Mouse (Mus musculus): ENCODE results near the gene Sys1. TPM values are rescaled to one million over a fixed set of nuclear protein-coding genes. Genes with fewer than 3 reads are reported as not detected.

The Sys1 gene
- polyA plus RNA-seq, 1 experiment from 2014 or later, result 48.6 TPM

- DNase-seq (ENCODE audit: low spot score) (peak; percentile 45), ATAC-seq (ENCODE audit: low FRiP score, low TSS enrichment) (peak; percentile 40; the same call in 1 of the 2 replicates)
- no peaks in the 10 kb centered on the region for H3K4me1 ChIP-seq (replicated peaks; ENCODE audit: control insufficient read depth, insufficient read depth)
- peak overlapping the region; percentile 5 for H3K27ac ChIP-seq (replicated peaks)
- H3K27me3 ChIP-seq (ENCODE audit: control insufficient read depth, insufficient read depth, low read length), result no peaks in the 10 kb centered on the region
- TF ChIP-seq CTCF (IDR thresholded peaks at IDR 0.05; ENCODE audit: low read depth), result no peak
- no peak for TF ChIP-seq EP300 (optimal IDR thresholded peaks at IDR 0.05)
- WGBS, result 23% methylated on average over 8 of the region's 8 CpGs
- no peak overlapping the region for H3K4me3 ChIP-seq (ENCODE audit: low read depth, low read length)
- no peaks in the 10 kb centered on the region for H3K36me3 ChIP-seq (ENCODE audit: control insufficient read depth, insufficient read depth, low read length)
- H3K9me3 ChIP-seq (ENCODE audit: control insufficient read depth, low read length), result no peaks in the 10 kb centered on the region
- no peak overlapping the region for H3K9ac ChIP-seq (ENCODE audit: low read length)
- H3K4me2 ChIP-seq (replicated peaks; ENCODE audit: low read depth), result peak overlapping the region; percentile 4
These were observed 65.5 kb downstream of the Sys1 start for GRCm38 (mm10) chr2:164522280-164522679.

- Histone ChIP-seq H3K9ac (ENCODE audit: low read length) (no peak overlapping the region), H3K4me2 (replicated peaks; ENCODE audit: low read depth) (no peak overlapping the region), H3K4me3 (ENCODE audit: low read depth, low read length) (no peak overlapping the region; the same call in 1 of the 2 replicates), H3K27me3 (ENCODE audit: control insufficient read depth, insufficient read depth, low read length) (no peaks in the 10 kb centered on the region), H3K27ac (replicated peaks) (no peak overlapping the region), H3K36me3 (ENCODE audit: control insufficient read depth, insufficient read depth, low read length) (no peaks in the 10 kb centered on the region), H3K4me1 (replicated peaks; ENCODE audit: control insufficient read depth, insufficient read depth) (no peaks in the 10 kb centered on the region), H3K9me3 (ENCODE audit: control insufficient read depth, low read length) (no peaks in the 10 kb centered on the region)
- ATAC-seq (ENCODE audit: low FRiP score, low TSS enrichment) (0 out of 2 replicates have a peak, but pooled peaks have one; percentile 27), DNase-seq (ENCODE audit: low spot score) (peak; percentile 69)
- TF ChIP-seq EP300 (optimal IDR thresholded peaks at IDR 0.05) (no peak), CTCF (IDR thresholded peaks at IDR 0.05; ENCODE audit: low read depth) (no peak)
- 67% methylated on average over 10 of the region's 10 CpGs for WGBS
These were observed 66.6 kb downstream of the Sys1 start for GRCm38 (mm10) chr2:164523301-164523773.

GRCm38 (mm10) chr2:164528557-164528956 lies 71.8 kb downstream of the Sys1 start:
- Histone ChIP-seq H3K36me3 (ENCODE audit: control insufficient read depth, insufficient read depth, low read length) (no peaks in the 10 kb centered on the region), H3K9ac (ENCODE audit: low read length) (no peak overlapping the region), H3K4me1 (replicated peaks; ENCODE audit: control insufficient read depth, insufficient read depth) (no peaks in the 10 kb centered on the region), H3K27ac (replicated peaks) (no peak overlapping the region), H3K4me3 (ENCODE audit: low read depth, low read length) (no peak overlapping the region), H3K27me3 (ENCODE audit: control insufficient read depth, insufficient read depth, low read length) (no peaks in the 10 kb centered on the region), H3K4me2 (replicated peaks; ENCODE audit: low read depth) (no peak overlapping the region), H3K9me3 (ENCODE audit: control insufficient read depth, low read length) (no peaks in the 10 kb centered on the region)
- no peak for TF ChIP-seq EP300 (optimal IDR thresholded peaks at IDR 0.05)
- TF ChIP-seq CTCF (IDR thresholded peaks at IDR 0.05; ENCODE audit: low read depth), result no peak
- ATAC-seq (ENCODE audit: low FRiP score, low TSS enrichment), result no peak
- no peak for DNase-seq (ENCODE audit: low spot score)
- 67% methylated on average over 5 of the region's 5 CpGs for WGBS

Other genes with a start within 250 kb of the Sys1 start
- 16.2 and 20.4 TPM in 2 replicates for gene Wfdc15b, start 235.3 kb upstream of the Sys1 start, polyA plus RNA-seq (2015; fragmentation: Nextera tagmentation; extraction: Ambion mirVana)
- not detected in 2 replicates for gene Svs2, start 218.5 kb upstream of the Sys1 start, polyA plus RNA-seq (2015; fragmentation: Nextera tagmentation; extraction: Ambion mirVana)
- gene Svs3b, start 200.3 kb upstream of the Sys1 start, polyA plus RNA-seq (2015; fragmentation: Nextera tagmentation; extraction: Ambion mirVana), result not detected in 2 replicates
- not detected in 2 replicates for gene Svs4, start 178.5 kb upstream of the Sys1 start, polyA plus RNA-seq (2015; fragmentation: Nextera tagmentation; extraction: Ambion mirVana)
- not detected in 2 replicates for gene Svs3a, start 167.7 kb upstream of the Sys1 start, polyA plus RNA-seq (2015; fragmentation: Nextera tagmentation; extraction: Ambion mirVana)
- not detected in 2 replicates for gene Svs6, start 140.2 kb upstream of the Sys1 start, polyA plus RNA-seq (2015; fragmentation: Nextera tagmentation; extraction: Ambion mirVana)
- gene Svs5, start 124.2 kb upstream of the Sys1 start, polyA plus RNA-seq (2015; fragmentation: Nextera tagmentation; extraction: Ambion mirVana), result not detected in 2 replicates
- gene Slpi, start 67.9 kb upstream of the Sys1 start, polyA plus RNA-seq (2015; fragmentation: Nextera tagmentation; extraction: Ambion mirVana), result 4,305 and 4,348 TPM in 2 replicates
- gene Rbpjl, start 53.8 kb upstream of the Sys1 start, polyA plus RNA-seq (2015; fragmentation: Nextera tagmentation; extraction: Ambion mirVana), result 0.32 and 0.36 TPM in 2 replicates
- gene Matn4, start 51.8 kb upstream of the Sys1 start, polyA plus RNA-seq (2015; fragmentation: Nextera tagmentation; extraction: Ambion mirVana), result 2.0 and 3.1 TPM in 2 replicates
- gene Sdc4, start 13.1 kb upstream of the Sys1 start, polyA plus RNA-seq (2015; fragmentation: Nextera tagmentation; extraction: Ambion mirVana), result 133 and 143 TPM in 2 replicates
- gene Gm20458, start 4.0 kb downstream of the Sys1 start, polyA plus RNA-seq (2015; fragmentation: Nextera tagmentation; extraction: Ambion mirVana), result 26.9 and 28.1 TPM in 2 replicates
- not detected in 2 replicates for gene Trp53tg5, start 16.8 kb downstream of the Sys1 start, polyA plus RNA-seq (2015; fragmentation: Nextera tagmentation; extraction: Ambion mirVana)
- 27.3 and 27.8 TPM in 2 replicates for gene Dbndd2, start 29.1 kb downstream of the Sys1 start, polyA plus RNA-seq (2015; fragmentation: Nextera tagmentation; extraction: Ambion mirVana)
- 53.6 and 54.7 TPM in 2 replicates for gene Pigt, start 40.6 kb downstream of the Sys1 start, polyA plus RNA-seq (2015; fragmentation: Nextera tagmentation; extraction: Ambion mirVana)
- gene Wfdc2, start 105.4 kb downstream of the Sys1 start, polyA plus RNA-seq (2015; fragmentation: Nextera tagmentation; extraction: Ambion mirVana), result 123 and 147 TPM in 2 replicates
- gene Spint3, start 116.5 kb downstream of the Sys1 start, polyA plus RNA-seq (2015; fragmentation: Nextera tagmentation; extraction: Ambion mirVana), result not detected in 2 replicates
- 0.75 and 1.1 TPM in 2 replicates for gene Wfdc6a, start 128.5 kb downstream of the Sys1 start, polyA plus RNA-seq (2015; fragmentation: Nextera tagmentation; extraction: Ambion mirVana)
- not detected in 2 replicates for gene Eppin, start 136.6 kb downstream of the Sys1 start, polyA plus RNA-seq (2015; fragmentation: Nextera tagmentation; extraction: Ambion mirVana)
- not detected in 2 replicates for gene Wfdc6b, start 156.6 kb downstream of the Sys1 start, polyA plus RNA-seq (2015; fragmentation: Nextera tagmentation; extraction: Ambion mirVana)
- not detected in 2 replicates for gene Wfdc8, start 156.7 kb downstream of the Sys1 start, polyA plus RNA-seq (2015; fragmentation: Nextera tagmentation; extraction: Ambion mirVana)
- gene Wfdc16, start 181.8 kb downstream of the Sys1 start, polyA plus RNA-seq (2015; fragmentation: Nextera tagmentation; extraction: Ambion mirVana), result not detected in 2 replicates
- 12.2 and 12.6 TPM in 2 replicates for gene Wfdc10, start 199.1 kb downstream of the Sys1 start, polyA plus RNA-seq (2015; fragmentation: Nextera tagmentation; extraction: Ambion mirVana)
- 0.58 TPM in 1 of 2 replicates, not detected in the other for gene Wfdc9, start 199.6 kb downstream of the Sys1 start, polyA plus RNA-seq (2015; fragmentation: Nextera tagmentation; extraction: Ambion mirVana)
- gene Wfdc11, start 217.1 kb downstream of the Sys1 start, polyA plus RNA-seq (2015; fragmentation: Nextera tagmentation; extraction: Ambion mirVana), result not detected in 2 replicates
- gene Wfdc13, start 228.1 kb downstream of the Sys1 start, polyA plus RNA-seq (2015; fragmentation: Nextera tagmentation; extraction: Ambion mirVana), result 2.1 and 2.6 TPM in 2 replicates
- not detected in 2 replicates for gene Spint4, start 241.5 kb downstream of the Sys1 start, polyA plus RNA-seq (2015; fragmentation: Nextera tagmentation; extraction: Ambion mirVana)